Mouse (Mus musculus) WW6 (cell line): ENCODE data around the gene Celf6.

Experiments used
- DNase-seq: peaks from one replicate; pipeline ENCODE4 v3.0.0-alpha.2; 2013; ENCODE audit warnings: low read depth, low spot score

Celf6 gene

GRCm38 (mm10) chr9:59577844-59578504, at the start of gene Celf6:
Gene Celf6, plus strand, starts transcription at chr9:59577917.
- peak; percentile 91 for DNase-seq

GRCm38 (mm10) chr9:59528274-59528673, 49.4 kb upstream of the Celf6 start:
- DNase-seq: no peak

- DNase-seq: no peak
Measured at GRCm38 (mm10) chr9:59531645-59532044, 46.1 kb upstream of the Celf6 start.

- DNase-seq: no peak
Measured at GRCm38 (mm10) chr9:59533422-59533821, 44.3 kb upstream of the Celf6 start.

GRCm38 (mm10) chr9:59533889-59534288, 43.8 kb upstream of the Celf6 start:
- no peak for DNase-seq

GRCm38 (mm10) chr9:59537651-59538050, 40.1 kb upstream of the Celf6 start:
- DNase-seq: no peak

- peak; percentile 70 for DNase-seq
Measured at GRCm38 (mm10) chr9:59539441-59540137, 38.1 kb upstream of the Celf6 start, which contains the start of the genes Hexa and Tmem202. Gene Hexa, plus strand, starts transcription at chr9:59539540. Gene Tmem202, minus strand, starts transcription at chr9:59539847.

- no peak for DNase-seq
Measured at GRCm38 (mm10) chr9:59541617-59542016, 36.1 kb upstream of the Celf6 start.

- no peak for DNase-seq
Measured at GRCm38 (mm10) chr9:59542766-59543324, 34.9 kb upstream of the Celf6 start.

GRCm38 (mm10) chr9:59544739-59545138, 33.0 kb upstream of the Celf6 start:
- DNase-seq: no peak

GRCm38 (mm10) chr9:59547869-59548268, 29.8 kb upstream of the Celf6 start:
- DNase-seq: no peak

GRCm38 (mm10) chr9:59548961-59549487, 28.7 kb upstream of the Celf6 start:
- no peak for DNase-seq

GRCm38 (mm10) chr9:59550077-59550476, 27.6 kb upstream of the Celf6 start:
- no peak for DNase-seq

GRCm38 (mm10) chr9:59551017-59551416, 26.7 kb upstream of the Celf6 start:
- no peak for DNase-seq

GRCm38 (mm10) chr9:59551620-59552031, 26.1 kb upstream of the Celf6 start:
- DNase-seq: no peak

GRCm38 (mm10) chr9:59552610-59553009, 25.1 kb upstream of the Celf6 start:
- no peak for DNase-seq

- DNase-seq: no peak
Measured at GRCm38 (mm10) chr9:59553719-59554118, 24.0 kb upstream of the Celf6 start.

- peak; percentile 70 for DNase-seq
Measured at GRCm38 (mm10) chr9:59565600-59565999, 12.1 kb upstream of the Celf6 start.

GRCm38 (mm10) chr9:59567111-59567510, 10.6 kb upstream of the Celf6 start:
- peak; percentile 48 for DNase-seq

GRCm38 (mm10) chr9:59571852-59572251, 5.9 kb upstream of the Celf6 start:
- no peak for DNase-seq

- no peak for DNase-seq
Measured at GRCm38 (mm10) chr9:59577401-59577800, 316 bp upstream of the Celf6 start.

- no peak for DNase-seq
Measured at GRCm38 (mm10) chr9:59578505-59578867, 769 bp downstream of the Celf6 start.
